Mouse (Mus musculus): Measurements from ENCODE around the gene Ccnd3. TPM values are rescaled to one million over a fixed set of nuclear protein-coding genes. Genes with fewer than 3 reads are reported as not detected.

Gene Ccnd3
- polyA plus RNA-seq, 2 experiments from 2014 or later, result 133 to 141 TPM

DNA sequence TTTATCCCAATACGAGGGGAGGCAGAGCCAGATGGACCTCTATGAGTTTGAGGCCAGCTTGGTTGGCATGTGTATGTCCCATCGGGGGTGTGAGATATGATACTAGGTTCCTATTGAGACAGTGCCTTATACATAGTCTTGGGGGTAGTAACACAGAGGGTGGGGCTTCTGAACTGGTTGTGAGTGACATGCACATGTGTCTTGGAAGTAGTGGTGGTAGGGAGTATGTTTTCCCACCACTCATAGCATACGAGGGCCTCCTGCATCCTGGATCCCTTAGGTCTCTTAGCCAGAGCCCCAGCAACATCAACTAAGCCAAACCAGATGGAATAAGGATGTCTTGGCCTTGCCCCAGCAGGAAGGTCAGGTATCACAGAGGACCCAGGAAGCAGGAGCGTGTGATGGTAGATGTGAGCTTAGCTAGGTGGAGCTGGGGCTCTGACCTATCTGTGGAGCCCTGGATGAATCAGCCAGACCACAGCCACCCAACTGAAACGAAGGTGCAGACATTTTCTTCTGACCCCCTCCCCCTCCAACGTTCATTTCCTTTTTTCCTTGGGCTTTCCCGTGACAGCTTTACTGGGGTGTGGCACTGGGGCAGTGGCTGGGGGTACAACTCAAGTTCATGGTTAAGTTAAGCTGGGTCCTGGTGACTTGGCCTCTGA is 10.5 kb downstream of the Ccnd3 start:
- peak; percentile 15 for ATAC-seq

DNA sequence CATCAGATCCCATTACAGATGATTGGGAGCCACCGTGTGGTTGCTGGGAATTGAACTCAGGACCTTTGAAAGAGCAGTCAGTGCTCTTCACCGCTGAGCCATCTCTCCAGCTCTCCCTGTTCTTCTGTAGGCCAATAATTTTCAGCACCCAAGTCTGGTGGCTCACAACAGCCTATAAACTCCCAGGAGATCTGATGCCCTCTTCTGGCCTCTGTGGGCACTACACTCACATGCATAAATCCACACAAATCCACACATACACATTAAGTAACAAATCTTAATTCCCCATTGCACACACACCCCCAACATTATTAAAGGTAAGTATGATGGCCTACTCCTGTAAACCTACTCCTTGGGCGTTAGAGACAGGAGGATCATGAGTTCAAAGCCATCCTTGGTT is 11.4 kb downstream of the Ccnd3 start:
- ATAC-seq, result no peak

DNA sequence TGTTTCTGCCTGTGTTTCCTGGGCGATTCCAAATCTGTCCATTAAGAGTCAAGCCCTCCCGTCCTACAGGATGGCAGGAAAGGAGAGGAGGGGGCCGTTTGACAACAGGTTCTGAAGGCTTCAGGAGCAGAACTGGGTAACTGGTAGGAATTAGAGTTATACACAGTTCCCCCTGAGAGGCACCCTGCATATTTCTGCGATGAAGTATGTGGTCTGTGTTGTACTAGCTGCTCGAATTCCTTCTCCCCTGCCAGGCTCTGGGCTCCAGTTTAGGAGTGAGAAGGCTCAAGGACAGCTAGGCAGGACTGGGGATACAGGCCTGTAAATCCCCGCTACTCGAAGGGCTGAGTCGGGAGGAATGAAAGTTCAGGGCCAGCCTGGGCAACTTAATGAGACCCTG is 13.4 kb downstream of the Ccnd3 start:
- no peak for ATAC-seq

- ATAC-seq, result peak; percentile 92
Measured at GRCm38 (mm10) chr17:47521551-47522258, 16.9 kb downstream of the Ccnd3 start.

DNA sequence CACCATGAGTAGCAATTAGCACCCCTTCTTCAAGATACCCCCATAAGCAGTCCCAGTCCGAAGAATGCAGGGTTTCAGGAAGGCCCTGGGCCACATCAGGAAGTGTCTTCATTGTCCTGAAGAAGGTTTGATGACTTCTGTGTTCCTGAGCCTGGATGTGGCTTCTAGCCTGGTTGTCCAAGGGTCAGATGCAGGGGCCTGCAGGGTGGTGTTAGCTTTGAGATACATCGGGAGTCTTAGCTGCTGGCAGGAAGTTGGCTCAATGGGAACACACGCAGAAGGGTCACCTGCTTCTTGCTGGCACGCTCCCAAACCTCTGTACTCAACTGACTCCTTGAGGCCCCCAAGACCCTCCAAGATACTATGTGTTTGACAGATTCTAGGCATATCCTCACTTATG is 17.7 kb downstream of the Ccnd3 start:
- ATAC-seq, result no peak

GRCm38 (mm10) chr17:47523211-47523682 is 18.4 kb downstream of the Ccnd3 start:
- ATAC-seq, result no peak

DNA sequence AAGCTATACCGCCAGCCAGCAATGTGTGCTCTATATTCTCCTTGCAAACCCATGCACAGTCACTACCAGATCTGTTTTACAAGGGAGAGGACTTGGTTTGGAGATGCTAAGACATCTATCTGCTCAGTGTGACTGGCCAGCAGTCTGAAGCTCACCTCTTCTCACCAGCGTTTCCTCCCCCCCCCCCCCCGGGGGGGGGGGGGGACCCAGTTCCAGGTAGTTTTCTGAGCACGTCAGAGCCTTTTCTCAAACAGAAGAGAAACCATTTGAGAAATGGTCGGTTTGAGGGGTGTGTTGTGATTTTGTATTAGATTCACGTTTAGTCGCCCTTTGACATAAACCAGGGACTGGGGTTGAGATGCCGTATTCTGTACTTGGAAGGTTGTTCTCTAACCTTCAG is 19.2 kb downstream of the Ccnd3 start:
- ATAC-seq, result peak; percentile 12

- no peak for ATAC-seq
Measured at GRCm38 (mm10) chr17:47524991-47525390, 20.1 kb downstream of the Ccnd3 start.

DNA sequence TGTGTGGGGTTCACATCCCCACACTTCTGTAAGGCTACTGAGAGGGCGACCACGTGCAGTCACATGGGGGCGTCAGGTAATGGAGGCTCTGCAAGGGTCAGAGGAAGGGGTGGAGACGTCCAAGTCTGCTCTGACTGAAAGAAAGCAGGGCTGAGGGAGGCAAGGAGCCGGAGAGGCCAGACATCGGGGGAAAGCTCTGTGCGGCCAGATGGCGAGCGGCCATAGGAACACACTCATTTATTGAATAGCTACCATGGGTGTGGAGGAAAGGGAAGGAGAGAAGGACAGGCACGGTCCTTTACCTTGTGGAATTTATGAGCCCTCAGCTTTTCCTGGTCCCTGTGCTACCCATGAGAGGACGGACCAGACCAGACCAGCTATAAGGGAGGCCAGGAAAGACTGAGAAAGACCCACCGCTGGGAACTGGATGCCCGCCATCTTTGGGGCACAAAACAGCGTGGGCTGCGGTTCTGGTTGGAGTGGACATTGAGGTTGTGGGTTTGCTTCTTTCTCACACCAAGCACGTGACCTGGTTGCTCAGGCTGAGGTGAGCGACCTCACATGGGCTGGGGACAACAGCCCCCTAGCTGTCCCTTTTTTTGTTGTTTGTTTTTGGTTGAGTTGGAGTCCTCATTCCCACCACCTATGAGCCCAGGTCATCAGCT is 22.1 kb downstream of the Ccnd3 start:
- ATAC-seq, result no peak

- ATAC-seq, result no peak
Measured at GRCm38 (mm10) chr17:47527581-47528300, 22.9 kb downstream of the Ccnd3 start.

- no peak for ATAC-seq
Measured at GRCm38 (mm10) chr17:47528919-47529318, 24.1 kb downstream of the Ccnd3 start.

GRCm38 (mm10) chr17:47529595-47529994 is 24.7 kb downstream of the Ccnd3 start:
- ATAC-seq, result no peak

DNA sequence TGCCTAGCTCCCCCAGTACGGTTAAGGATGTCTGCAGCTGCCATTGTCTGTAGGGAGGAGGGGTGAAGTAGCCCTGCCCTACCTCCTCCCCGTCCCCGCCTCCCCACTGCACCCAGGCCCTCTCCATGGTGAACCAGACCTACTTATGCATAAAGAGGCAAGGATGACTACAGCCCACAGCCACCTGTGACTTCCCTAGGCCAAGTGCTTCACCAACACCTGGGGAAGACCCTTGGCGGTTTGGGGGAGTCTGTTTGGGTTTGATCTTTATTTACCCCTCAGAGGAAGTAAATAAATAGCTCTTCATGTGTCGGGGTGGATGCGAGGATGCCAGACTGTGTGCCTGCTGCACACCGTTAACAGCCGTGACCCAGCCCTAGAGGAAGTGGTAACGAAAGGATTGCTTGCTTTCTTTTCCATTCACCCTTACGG is 26.6 kb downstream of the Ccnd3 start:
- peak; percentile 83 for ATAC-seq

- ATAC-seq, result no peak
Measured at GRCm38 (mm10) chr17:47532364-47532763, 27.5 kb downstream of the Ccnd3 start.

DNA sequence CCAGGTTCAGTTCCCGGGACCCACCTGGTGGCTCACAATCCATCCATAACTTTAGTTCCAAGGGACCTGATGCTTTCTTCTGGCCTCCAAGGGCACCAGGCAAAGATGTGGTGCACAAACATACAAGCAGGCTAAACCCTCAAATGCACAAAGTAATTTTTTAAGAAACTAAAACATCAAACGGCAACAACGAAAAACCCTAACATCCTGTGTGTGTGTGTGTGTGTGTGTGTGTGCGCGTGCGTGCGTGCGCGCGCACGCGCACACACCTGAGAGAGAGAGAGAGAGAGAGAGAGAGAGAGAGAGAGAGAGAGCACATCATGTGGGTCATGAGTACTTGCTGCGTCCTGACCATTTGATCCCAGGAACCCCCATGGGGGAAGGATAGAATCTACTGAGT is 28.8 kb downstream of the Ccnd3 start:
- no peak for ATAC-seq

DNA sequence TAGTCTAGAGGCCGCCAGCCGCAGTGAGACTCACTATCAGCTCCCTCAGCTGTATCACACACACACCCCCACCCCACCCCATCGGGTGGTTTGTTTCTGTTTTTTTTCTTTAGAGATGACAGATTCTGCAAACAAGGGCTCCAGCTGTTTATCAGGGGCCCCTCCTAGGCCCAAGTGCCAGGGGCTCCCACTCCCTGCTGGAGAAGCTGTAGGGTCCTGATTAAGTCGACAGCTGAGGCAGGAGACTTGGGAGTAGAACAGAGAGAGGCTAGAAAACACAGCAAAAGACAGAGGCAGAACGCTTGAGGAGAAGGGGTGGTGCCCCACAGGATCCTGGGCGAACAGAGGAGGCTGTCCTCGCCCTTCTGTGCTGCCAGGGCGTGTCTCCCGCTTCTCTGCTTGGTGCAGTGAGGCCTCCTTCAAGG is 31.0 kb downstream of the Ccnd3 start:
- ATAC-seq, result no peak

DNA sequence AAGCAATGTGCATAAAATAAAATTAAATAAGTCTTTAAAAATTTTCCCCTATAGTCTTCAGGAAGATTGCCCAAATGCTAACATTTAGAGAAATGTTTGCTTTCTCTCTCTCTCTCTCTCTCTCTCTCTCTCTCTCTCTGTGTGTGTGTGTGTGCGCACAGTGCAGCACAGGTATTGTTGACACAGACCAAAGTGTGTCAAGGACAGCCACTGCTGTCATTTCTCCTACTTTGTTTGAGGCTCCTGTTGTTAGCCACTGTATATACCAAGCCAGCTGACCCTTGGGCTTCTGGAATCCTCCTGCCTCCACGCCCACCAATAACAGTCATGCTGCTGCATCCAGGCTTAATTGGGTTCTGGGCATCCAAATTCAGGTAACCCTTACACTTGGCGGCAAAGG is 33.2 kb downstream of the Ccnd3 start:
- ATAC-seq, result no peak

DNA sequence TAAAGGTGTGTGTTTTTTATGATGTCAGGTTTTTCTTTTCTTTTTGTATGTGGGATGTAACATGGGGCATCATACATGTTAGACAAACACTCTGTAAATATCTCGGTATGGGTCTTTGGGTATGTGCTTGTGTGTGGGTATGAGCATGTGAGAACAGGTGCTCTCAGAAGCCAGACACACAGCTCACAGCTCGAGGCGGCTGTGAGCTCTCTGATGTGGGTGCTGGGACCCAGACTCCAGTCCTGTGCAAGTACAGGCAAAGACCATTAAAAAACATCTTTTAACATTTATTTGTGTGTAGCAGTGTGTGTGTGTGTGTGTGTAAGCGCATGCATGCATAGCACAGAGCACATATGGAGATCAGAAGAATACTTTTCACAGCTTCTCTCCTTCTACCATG is 34.3 kb downstream of the Ccnd3 start:
- no peak for ATAC-seq

DNA sequence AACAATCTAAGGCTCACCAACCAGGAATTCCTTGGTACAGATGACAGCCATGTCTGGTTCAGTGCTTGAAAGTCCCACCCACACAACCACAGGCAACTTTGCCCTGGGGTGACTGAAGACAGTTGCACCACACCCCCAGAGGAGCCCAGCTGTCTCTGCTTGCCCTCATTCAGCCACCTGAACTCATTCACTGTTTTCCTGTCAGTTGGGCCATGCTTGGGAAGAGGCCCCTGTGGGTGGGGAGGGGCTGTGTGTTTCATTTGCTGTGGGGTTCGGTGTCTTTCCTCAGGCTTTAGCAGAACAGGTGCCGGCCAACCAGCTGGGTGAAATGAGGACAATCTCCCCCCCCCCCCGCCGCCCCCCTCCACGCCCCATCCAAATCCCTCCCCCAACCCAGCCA is 37.2 kb downstream of the Ccnd3 start:
- ATAC-seq, result no peak

DNA sequence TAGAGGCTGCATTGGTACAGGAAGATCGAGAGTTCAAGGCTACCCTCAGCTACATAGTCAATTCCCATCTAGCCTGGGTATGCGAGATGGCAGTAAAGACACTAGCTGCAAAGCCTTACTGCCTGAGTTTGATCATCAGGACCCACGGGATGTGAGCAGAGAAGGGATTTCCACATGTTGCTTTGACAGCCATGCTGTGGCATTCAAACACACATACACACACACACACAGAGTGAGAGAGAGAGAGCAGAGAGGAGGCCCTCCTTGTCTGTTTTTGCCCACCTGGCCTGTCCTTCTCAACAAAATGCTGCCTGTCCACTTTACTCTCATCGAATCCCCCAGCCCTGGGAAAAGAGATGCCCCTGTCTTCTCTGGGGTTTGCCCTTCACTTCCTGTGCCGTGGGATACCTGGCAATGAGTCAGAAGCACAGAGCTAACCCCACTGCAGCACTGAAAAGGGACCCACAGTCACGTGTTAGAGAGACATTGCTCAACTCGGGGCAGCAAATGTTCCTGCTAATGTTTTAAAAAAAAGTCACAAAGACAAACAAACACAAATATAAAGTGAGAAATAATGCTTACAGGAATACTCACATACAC is 38.3 kb downstream of the Ccnd3 start:
- peak; percentile 34 for ATAC-seq

- ATAC-seq, result no peak
Measured at GRCm38 (mm10) chr17:47545154-47545553, 40.3 kb downstream of the Ccnd3 start.

- no peak for ATAC-seq
Measured at GRCm38 (mm10) chr17:47545861-47546331, 41.0 kb downstream of the Ccnd3 start.
